Mouse (Mus musculus): ENCODE measurements around the gene Ephb2.

DNA sequence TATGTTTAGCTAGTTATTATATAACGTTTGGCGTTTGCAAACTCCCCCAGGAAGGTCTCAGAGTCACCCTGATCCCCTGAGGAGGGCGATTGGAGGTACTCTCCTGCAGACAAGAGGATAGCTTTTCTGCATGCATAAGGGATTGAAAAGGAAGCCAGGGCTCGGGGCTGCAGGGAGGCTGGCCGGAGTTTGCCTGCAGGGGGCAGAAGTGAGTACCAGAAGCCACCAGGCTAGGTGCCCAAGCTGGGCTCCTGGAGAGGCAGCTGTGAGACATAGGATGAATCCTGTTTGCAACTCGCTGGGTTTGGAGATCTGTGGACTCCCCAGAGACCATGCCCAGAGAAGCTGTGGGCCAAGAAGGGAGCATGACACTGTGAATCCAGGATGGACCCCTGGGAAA, 19.3 kb upstream of the Ephb2 start:
- TF ChIP-seq CTCF (conservative IDR thresholded peaks at IDR 0.05; ENCODE audit: insufficient read depth, insufficient read length, low read depth, low read length) (no peak), POLR2A (IDR thresholded peaks at IDR 0.05; ENCODE audit: low read depth, low read length) (no peak)
